Mouse (Mus musculus) embryonic facial prominence, embryonic 11.5 days (tissue): ENCODE measurements around the gene Rab44. TPM values are rescaled to one million over a fixed set of nuclear protein-coding genes. Genes with fewer than 3 reads are reported as not detected.

Experiments
- ATAC-seq: fragments of 200-750 bp; cut with Nextera tagmentation; replicated peaks from 2 replicates; pipeline ENCODE4 v1.8.0; 2017; ENCODE audit warnings: low read depth; ENCODE audit not compliant: insufficient number of reproducible peaks, low FRiP score, low TSS enrichment
- DNase-seq: peaks from one replicate; pipeline ENCODE4 v3.0.0-alpha.2; 2015; ENCODE audit warnings: low spot score
- H3K27ac ChIP-seq: fragments of 300-500 bp; sonication (generic); replicated peaks from 2 replicates; pipeline ENCODE4 v1.5.1; 2014; ENCODE audit warnings: mild to moderate bottlenecking, low read depth, low read length, control low read depth
- H3K27me3 ChIP-seq: fragments of 300-500 bp; sonication (generic); 2 replicates; pipeline ENCODE4 v1.6.1; 2014; ENCODE audit warnings: mild to moderate bottlenecking, low read length, moderate library complexity, mixed read lengths; ENCODE audit not compliant: control insufficient read depth, insufficient read depth
- H3K36me3 ChIP-seq: fragments of 300-500 bp; sonication (generic); replicated peaks from 2 replicates; pipeline ENCODE4 v1.6.1; 2014; ENCODE audit warnings: low read depth, mild to moderate bottlenecking, low read length, moderate library complexity, mixed read lengths; ENCODE audit not compliant: control insufficient read depth, insufficient read depth
- H3K4me1 ChIP-seq: fragments of 300-500 bp; sonication (generic); 2 replicates; pipeline ENCODE4 v1.6.1; 2014; ENCODE audit warnings: low read length, mixed read lengths; ENCODE audit not compliant: control insufficient read depth, insufficient read depth
- H3K4me2 ChIP-seq: fragments of 300-500 bp; sonication (generic); 2 replicates; pipeline ENCODE4 v1.6.1; 2014; ENCODE audit warnings: low read depth, mild to moderate bottlenecking, control low read depth, low read length, moderate library complexity
- H3K4me3 ChIP-seq: fragments of 300-500 bp; sonication (generic); 2 replicates; pipeline ENCODE4 v1.5.1; 2014; ENCODE audit warnings: low read depth, low read length, control low read depth
- H3K9ac ChIP-seq: fragments of 300-500 bp; sonication (generic); replicated peaks from 2 replicates; pipeline ENCODE4 v1.6.1; 2014; ENCODE audit warnings: mild to moderate bottlenecking, control low read depth, low read length
- H3K9me3 ChIP-seq: fragments of 300-500 bp; sonication (generic); replicated peaks from 2 replicates; pipeline ENCODE4 v1.6.1; 2016; ENCODE audit warnings: mild to moderate bottlenecking, low read length, inconsistent platforms, mixed read lengths; ENCODE audit not compliant: control insufficient read depth
- whole genome bisulfite sequencing: fragments of 180-500 bp; shearing (Covaris S2); extraction: QIAGEN DNeasy Blood & Tissue Kit; methylation state at CpG from one replicate; pipeline ENCODE4 v1.1.7; 2014; 5-methylcytosine and 5-hydroxymethylcytosine counted together
- polyA plus RNA-seq: library from polyadenylated mRNA; unstranded; fragments of >200 nt; fragmentation: Nextera tagmentation; extraction: Ambion mirVana; gene quantifications from 2 replicates; pipeline ENCODE4 v1.2.1, GENCODE M21; 2014

The Rab44 gene
- polyA plus RNA-seq, 1 experiment from 2014 or later, result 0.66 TPM

GRCm38 (mm10) chr17:29073313-29073712 is 40.6 kb upstream of the Rab44 start:
- Histone ChIP-seq H3K9me3 (no peaks in the 10 kb centered on the region), H3K36me3 (no peaks in the 10 kb centered on the region), H3K27me3 (no peaks in the 10 kb centered on the region), H3K4me3 (no peak overlapping the region), H3K4me1 (no peaks in the 10 kb centered on the region; the same call in 1 of the 2 replicates), H3K27ac (no peak overlapping the region), H3K9ac (no peak overlapping the region), H3K4me2 (no peak overlapping the region)
- DNase-seq (no peak), ATAC-seq (no peak)
- WGBS, result 50% methylated on average over 5 of the region's 5 CpGs

- Histone ChIP-seq H3K36me3 (no peaks in the 10 kb centered on the region), H3K4me2 (no peak overlapping the region), H3K27me3 (no peaks in the 10 kb centered on the region), H3K4me1 (no peaks in the 10 kb centered on the region; the same call in 1 of the 2 replicates), H3K9me3 (no peaks in the 10 kb centered on the region), H3K4me3 (no peak overlapping the region), H3K9ac (no peak overlapping the region), H3K27ac (no peak overlapping the region)
- 79% methylated on average over 13 of the region's 13 CpGs for WGBS
- no peak for ATAC-seq
- no peak for DNase-seq
Measured at GRCm38 (mm10) chr17:29074085-29074484, 39.9 kb upstream of the Rab44 start.

- H3K27me3 ChIP-seq, result peaks cover 3% of the 10 kb centered on the region; the same call in 1 of the 2 replicates
- no peaks in the 10 kb centered on the region for H3K36me3 ChIP-seq
- no peaks in the 10 kb centered on the region for H3K9me3 ChIP-seq
- ATAC-seq, result no peak
- no peak overlapping the region for H3K4me3 ChIP-seq
- H3K4me1 ChIP-seq, result no peaks in the 10 kb centered on the region; the same call in 1 of the 2 replicates
- no peak overlapping the region for H3K27ac ChIP-seq
- DNase-seq, result no peak
- no peak overlapping the region for H3K9ac ChIP-seq
- no peak overlapping the region for H3K4me2 ChIP-seq
- WGBS, result 88% methylated on average over 8 of the region's 8 CpGs
Measured at GRCm38 (mm10) chr17:29076235-29076634, 37.7 kb upstream of the Rab44 start.

- WGBS, result 18% methylated on average over 14 of the region's 14 CpGs
- ATAC-seq, result no peak
- H3K9ac ChIP-seq, result no peak overlapping the region
- H3K27ac ChIP-seq, result no peak overlapping the region
- H3K4me1 ChIP-seq, result peaks cover 3% of the 10 kb centered on the region
- peaks cover 14% of the 10 kb centered on the region; the same call in 1 of the 2 replicates for H3K27me3 ChIP-seq
- peak; percentile 59 for DNase-seq
- no peaks in the 10 kb centered on the region for H3K9me3 ChIP-seq
- no peak overlapping the region for H3K4me3 ChIP-seq
- peak overlapping the region; percentile 32 for H3K4me2 ChIP-seq
- H3K36me3 ChIP-seq, result no peaks in the 10 kb centered on the region
Measured at GRCm38 (mm10) chr17:29077786-29078509, 36.0 kb upstream of the Rab44 start.

DNA sequence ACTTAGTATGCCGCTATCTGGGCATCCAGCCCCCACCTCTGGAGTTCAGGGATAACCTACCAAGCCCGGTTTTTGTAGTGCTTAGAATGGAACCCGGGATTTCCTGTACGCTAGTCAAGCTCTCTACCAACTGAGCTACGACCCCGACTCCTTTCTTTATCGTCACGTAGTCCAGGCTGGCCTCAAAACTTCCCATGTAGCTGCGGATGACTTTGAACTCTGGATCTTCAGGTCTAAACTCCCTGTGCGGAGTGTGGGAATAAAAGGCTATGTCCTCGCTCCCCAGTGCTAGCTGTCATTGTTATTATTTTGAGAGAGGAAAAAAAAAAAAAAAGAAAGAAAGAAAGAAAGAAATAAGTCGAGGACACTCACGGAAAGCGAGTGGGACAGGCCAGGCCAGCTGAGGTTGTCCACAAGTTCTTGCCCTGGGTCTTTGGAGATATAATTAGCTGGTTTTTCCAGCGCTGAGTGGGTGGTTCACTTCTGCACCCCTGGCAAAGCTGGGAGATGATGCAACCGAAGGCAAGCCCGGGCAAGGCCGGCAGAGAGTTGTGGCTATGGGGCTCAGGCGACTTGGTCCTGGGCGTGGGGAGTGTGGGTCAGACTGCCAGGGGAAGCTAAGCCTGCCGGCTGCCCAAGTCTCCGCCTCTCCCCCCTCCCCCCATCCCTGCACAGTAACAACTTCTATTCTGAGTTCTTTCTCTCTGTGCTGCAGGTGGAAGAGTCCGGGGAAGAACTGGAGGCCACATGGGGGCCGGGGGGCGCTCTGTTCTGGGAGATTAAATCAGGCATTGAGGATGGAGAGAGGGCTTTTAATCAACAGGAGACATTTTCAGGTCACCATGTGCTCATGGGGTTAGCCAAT is 35.2 kb upstream of the Rab44 start:
- Histone ChIP-seq H3K9ac (no peak overlapping the region), H3K27ac (no peak overlapping the region), H3K4me1 (peaks cover 3% of the 10 kb centered on the region), H3K36me3 (no peaks in the 10 kb centered on the region), H3K9me3 (no peaks in the 10 kb centered on the region), H3K27me3 (peaks cover 14% of the 10 kb centered on the region; the same call in 1 of the 2 replicates), H3K4me2 (peak overlapping the region; percentile 32), H3K4me3 (no peak overlapping the region)
- 6% methylated on average over 25 of the region's 25 CpGs for WGBS
- DNase-seq (peak; percentile 38), ATAC-seq (no peak)

DNA sequence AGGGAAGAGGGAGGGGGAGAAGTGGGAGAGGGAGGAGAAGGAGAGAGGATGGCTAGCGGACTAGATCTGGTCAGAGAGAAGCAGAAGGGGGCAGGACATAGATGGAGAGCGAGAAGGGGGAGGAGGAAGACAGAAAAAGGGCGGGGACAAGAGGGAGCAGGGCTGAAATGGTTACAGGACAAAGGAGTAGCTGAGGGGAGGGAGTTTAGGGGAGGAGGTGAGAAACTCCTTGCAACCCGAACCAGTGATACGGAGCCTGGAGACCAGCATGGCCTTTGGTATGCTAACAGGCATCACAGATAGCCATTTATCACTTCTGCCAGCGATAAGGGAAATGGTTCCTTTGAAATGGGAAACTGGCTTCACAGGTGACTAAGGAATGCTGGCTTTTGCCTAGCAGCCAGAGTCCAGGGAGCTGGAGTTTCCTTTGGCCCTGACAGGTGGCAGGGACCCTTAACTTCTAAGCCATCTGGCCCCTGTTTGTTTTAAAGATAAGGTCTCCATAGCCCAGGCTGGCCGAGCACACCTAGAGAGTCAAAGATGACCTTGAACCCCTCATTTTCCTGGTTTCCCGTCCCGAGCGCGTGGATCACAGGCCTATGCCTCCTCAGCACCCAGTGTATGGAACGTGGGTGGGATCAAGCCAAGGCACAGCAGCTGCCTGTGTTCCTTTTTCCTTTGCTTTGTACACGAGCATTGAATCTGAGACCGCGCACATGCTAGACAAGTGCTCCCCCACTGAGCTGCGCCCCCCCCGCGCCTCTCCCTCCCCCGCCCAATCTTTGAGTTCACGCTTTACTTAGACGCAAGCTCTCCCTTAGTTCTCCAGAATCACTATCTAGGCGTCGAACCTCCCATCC is 33.0 kb upstream of the Rab44 start:
- H3K36me3 ChIP-seq, result no peaks in the 10 kb centered on the region
- peak; percentile 41; the same call in 1 of the 2 replicates for ATAC-seq

GRCm38 (mm10) chr17:29081618-29082381 is 32.1 kb upstream of the Rab44 start:
- WGBS, result 1% methylated on average over 21 of the region's 21 CpGs
- Histone ChIP-seq H3K27ac (no peak overlapping the region), H3K9ac (peak overlapping the region; percentile 22; the same call in 1 of the 2 replicates), H3K27me3 (peaks cover 14% of the 10 kb centered on the region; the same call in 1 of the 2 replicates), H3K36me3 (no peaks in the 10 kb centered on the region), H3K4me3 (no peak overlapping the region), H3K4me1 (peaks cover 3% of the 10 kb centered on the region), H3K9me3 (no peaks in the 10 kb centered on the region), H3K4me2 (peak overlapping the region; percentile 13)
- ATAC-seq (no peak), DNase-seq (peak; percentile 43)

More for the DNA sequence above, 33.0 kb upstream of the Rab44 start:
- 3% methylated on average over 23 of the region's 23 CpGs for WGBS
- H3K27ac ChIP-seq, result no peak overlapping the region
- no peak overlapping the region; the same call in 1 of the 2 replicates for H3K9ac ChIP-seq
- peaks cover 14% of the 10 kb centered on the region; the same call in 1 of the 2 replicates for H3K27me3 ChIP-seq
- DNase-seq, result peak; percentile 53
- H3K4me2 ChIP-seq, result no peak overlapping the region; the same call in 1 of the 2 replicates
- H3K4me3 ChIP-seq, result no peak overlapping the region
- no peaks in the 10 kb centered on the region for H3K9me3 ChIP-seq
- peaks cover 3% of the 10 kb centered on the region for H3K4me1 ChIP-seq
